Mouse (Mus musculus): ENCODE measurements at regions not wholly inside any gene's neighbourhood (a gene's known extent, or its start where the extent isn't known, plus 50 kb on each side); places are given as distances from the start of the nearest gene placed in this dataset.

GRCm38 (mm10) chr6:111911997-111912396 is 361.6 kb upstream of the Lmcd1 start:
- DNase-seq, result no peak

GRCm38 (mm10) chr6:111913771-111914405 is 359.7 kb upstream of the Lmcd1 start:
- no peak for DNase-seq

- no peak for DNase-seq
Observed at GRCm38 (mm10) chr6:111917248-111917721, 356.3 kb upstream of the Lmcd1 start.

GRCm38 (mm10) chr6:111917868-111918597 is 355.5 kb upstream of the Lmcd1 start:
- DNase-seq, result no peak

GRCm38 (mm10) chr6:111932596-111932995 is 341.0 kb upstream of the Lmcd1 start:
- DNase-seq, result no peak

GRCm38 (mm10) chr6:111954401-111954800 is 319.2 kb upstream of the Lmcd1 start:
- DNase-seq, result no peak

- DNase-seq, result no peak
Observed at GRCm38 (mm10) chr6:111965766-111966165, 307.8 kb upstream of the Lmcd1 start.

GRCm38 (mm10) chr6:111985452-111985851 is 288.1 kb upstream of the Lmcd1 start:
- no peak for DNase-seq

GRCm38 (mm10) chr6:111995823-111996222 is 277.7 kb upstream of the Lmcd1 start:
- no peak for DNase-seq

- no peak for DNase-seq
Observed at GRCm38 (mm10) chr6:112003784-112004471, 269.6 kb upstream of the Lmcd1 start.

- DNase-seq, result no peak
Observed at GRCm38 (mm10) chr6:112026261-112027205, 247.0 kb upstream of the Lmcd1 start.

- no peak for DNase-seq
Observed at GRCm38 (mm10) chr6:112050548-112051184, 222.9 kb upstream of the Lmcd1 start.

GRCm38 (mm10) chr6:112052193-112052592 is 221.4 kb upstream of the Lmcd1 start:
- no peak for DNase-seq

GRCm38 (mm10) chr6:112057895-112058294 is 215.7 kb upstream of the Lmcd1 start:
- peak; percentile 16 for DNase-seq

- no peak for DNase-seq
Observed at GRCm38 (mm10) chr6:112062956-112063355, 210.6 kb upstream of the Lmcd1 start.

GRCm38 (mm10) chr6:112090597-112090996 is 183.0 kb upstream of the Lmcd1 start:
- no peak for DNase-seq

GRCm38 (mm10) chr6:112091125-112091763 is 182.3 kb upstream of the Lmcd1 start:
- peak; percentile 37 for DNase-seq

- DNase-seq, result no peak
Observed at GRCm38 (mm10) chr6:112093300-112093699, 180.3 kb upstream of the Lmcd1 start.

GRCm38 (mm10) chr6:112097699-112098098 is 175.9 kb upstream of the Lmcd1 start:
- DNase-seq, result no peak

GRCm38 (mm10) chr6:112108651-112109050 is 164.9 kb upstream of the Lmcd1 start:
- DNase-seq, result peak; percentile 80

- no peak for DNase-seq
Observed at GRCm38 (mm10) chr6:112119180-112119579, 154.4 kb upstream of the Lmcd1 start.

GRCm38 (mm10) chr6:112133522-112133921 is 140.0 kb upstream of the Lmcd1 start:
- DNase-seq, result no peak
